Mouse (Mus musculus) hindbrain, embryonic 13.5 days (tissue): ENCODE measurements around the gene Gdf3. TPM values are rescaled to one million over a fixed set of nuclear protein-coding genes. Genes with fewer than 3 reads are reported as not detected.

Experiments used
- polyA plus RNA-seq: library from polyadenylated mRNA; unstranded; fragments of >200 nt; fragmentation: Nextera tagmentation; extraction: Ambion mirVana; gene quantifications from 2 replicates; pipeline ENCODE4 v1.2.1, GENCODE M21; 2015

The Gdf3 gene
- polyA plus RNA-seq, 1 experiment from 2014 or later: 0.08 TPM

Other genes starting within 250 kb of the Gdf3 start
- 102 and 103 TPM in 2 replicates for gene Rimklb, start 111.3 kb downstream of the Gdf3 start, polyA plus RNA-seq
- gene Mfap5, start 104.2 kb downstream of the Gdf3 start, polyA plus RNA-seq: 1.7 and 1.9 TPM in 2 replicates
- 0.71 and 1.1 TPM in 2 replicates for gene Aicda, start 56.3 kb downstream of the Gdf3 start, polyA plus RNA-seq
- gene Apobec1, start 7.6 kb downstream of the Gdf3 start, polyA plus RNA-seq: 1.5 and 2.5 TPM in 2 replicates
- not detected in 2 replicates for gene Dppa3, start 16.3 kb upstream of the Gdf3 start, polyA plus RNA-seq
- 0.21 and 0.22 TPM in 2 replicates for gene Nanog, start 97.4 kb upstream of the Gdf3 start, polyA plus RNA-seq
- gene Slc2a3, start 191.6 kb upstream of the Gdf3 start, polyA plus RNA-seq: 21.1 and 22.7 TPM in 2 replicates
- gene Foxj2, start 209.8 kb upstream of the Gdf3 start, polyA plus RNA-seq: 6.0 and 6.2 TPM in 2 replicates
- gene C3ar1, start 246.1 kb upstream of the Gdf3 start, polyA plus RNA-seq: 1.7 TPM in 2 replicates